Mouse (Mus musculus): Measurements from ENCODE around the gene Clns1a.

Clns1a gene

GRCm38 (mm10) chr7:97696506-97697254, at the start of gene Clns1a:
Clns1a (plus strand) TSS chr7:97696634.
- peak; percentile 97 for DNase-seq (ENCODE audit: low spot score)

GRCm38 (mm10) chr7:97647656-97648055, 48.8 kb upstream of the Clns1a start:
- DNase-seq (ENCODE audit: low spot score) = no peak

- DNase-seq (ENCODE audit: low spot score) = no peak
These were observed 45.7 kb upstream of the Clns1a start for GRCm38 (mm10) chr7:97650729-97651128.

- no peak for DNase-seq (ENCODE audit: low spot score)
These were observed 40.3 kb upstream of the Clns1a start for GRCm38 (mm10) chr7:97656144-97656543.

DNA sequence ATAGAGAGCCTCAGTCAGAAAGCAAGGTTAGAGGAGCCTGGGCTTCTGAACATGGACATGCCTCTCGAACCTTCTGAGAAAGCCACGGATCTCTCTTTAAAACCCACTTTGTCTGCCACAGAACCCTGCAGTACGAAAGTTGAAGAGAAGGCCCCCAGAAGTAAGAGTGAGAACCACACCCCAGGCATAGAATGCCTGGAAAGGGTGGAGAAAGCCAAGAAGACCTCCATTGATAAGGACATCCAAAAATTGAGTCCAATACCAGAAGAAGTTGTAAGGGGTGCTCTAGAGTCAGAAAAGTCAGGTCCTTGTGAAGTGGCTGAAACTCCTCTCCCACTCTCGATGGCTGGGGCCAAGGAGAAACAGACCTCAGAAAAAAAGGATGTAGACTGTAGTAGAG, 34.8 kb upstream of the Clns1a start:
- no peak for DNase-seq (ENCODE audit: low spot score)

DNA sequence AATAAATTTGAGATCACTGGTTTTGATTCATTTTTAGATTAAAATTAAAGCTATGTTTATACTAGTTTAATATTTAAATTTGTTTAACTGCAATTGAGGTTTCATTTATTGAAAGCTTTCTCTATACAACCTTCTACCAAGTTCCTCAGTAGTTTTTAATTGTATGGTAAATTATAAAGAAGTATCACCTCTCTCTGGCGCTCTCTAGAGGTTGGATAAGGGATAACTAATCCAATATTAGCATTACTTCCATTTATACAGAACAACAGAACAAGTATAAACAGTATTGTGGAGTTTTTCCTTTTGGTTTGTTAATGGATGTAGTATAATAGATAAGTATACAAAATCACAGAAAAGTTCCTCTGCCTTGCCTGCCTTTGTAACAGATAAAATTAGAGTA, 17.2 kb upstream of the Clns1a start:
- peak; percentile 72 for DNase-seq (ENCODE audit: low spot score)

DNA sequence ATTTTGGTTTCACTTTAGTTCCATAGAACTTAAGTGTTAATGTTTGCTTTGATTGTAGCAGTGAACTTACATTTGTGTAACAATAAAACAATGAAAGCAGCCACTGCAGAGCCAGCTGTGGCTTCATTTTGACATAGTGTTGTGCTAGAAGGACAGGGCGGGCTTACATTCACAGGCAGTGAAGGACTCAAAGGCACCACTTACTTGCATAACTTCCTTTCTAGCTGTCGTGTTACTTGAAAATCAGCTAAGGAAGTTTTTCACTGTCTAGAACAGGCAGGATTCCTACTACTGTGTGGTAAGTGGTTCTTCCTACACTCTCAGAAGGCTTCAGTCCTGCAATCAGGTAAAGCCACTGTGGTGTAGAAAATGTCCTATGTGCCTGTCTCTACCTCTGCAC, 8.6 kb upstream of the Clns1a start:
- DNase-seq (ENCODE audit: low spot score) = no peak

DNA sequence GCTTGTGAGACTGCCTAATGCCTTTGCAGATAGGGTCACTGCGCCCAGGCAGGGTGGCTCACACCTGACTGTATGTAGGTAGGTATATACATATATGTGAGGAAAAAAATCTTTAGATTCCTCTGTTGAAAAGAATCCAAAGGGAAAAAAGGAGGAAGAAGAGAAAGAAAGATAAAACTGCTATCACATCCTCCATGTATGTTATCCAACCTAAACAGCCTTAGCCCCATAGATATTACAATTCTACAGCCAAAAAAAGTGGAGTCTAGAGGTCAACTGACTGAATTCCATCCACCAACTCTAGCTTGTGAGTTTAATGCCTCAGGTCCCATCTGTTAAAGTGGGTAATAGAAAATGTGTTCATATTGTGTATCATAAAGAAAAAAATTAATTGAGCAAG, 993 bp upstream of the Clns1a start:
- no peak for DNase-seq (ENCODE audit: low spot score)

GRCm38 (mm10) chr7:97696133-97696505, 315 bp upstream of the Clns1a start:
- no peak for DNase-seq (ENCODE audit: low spot score)

- DNase-seq (ENCODE audit: low spot score) = no peak
These were observed 3.7 kb downstream of the Clns1a start for GRCm38 (mm10) chr7:97700173-97700572.

DNA sequence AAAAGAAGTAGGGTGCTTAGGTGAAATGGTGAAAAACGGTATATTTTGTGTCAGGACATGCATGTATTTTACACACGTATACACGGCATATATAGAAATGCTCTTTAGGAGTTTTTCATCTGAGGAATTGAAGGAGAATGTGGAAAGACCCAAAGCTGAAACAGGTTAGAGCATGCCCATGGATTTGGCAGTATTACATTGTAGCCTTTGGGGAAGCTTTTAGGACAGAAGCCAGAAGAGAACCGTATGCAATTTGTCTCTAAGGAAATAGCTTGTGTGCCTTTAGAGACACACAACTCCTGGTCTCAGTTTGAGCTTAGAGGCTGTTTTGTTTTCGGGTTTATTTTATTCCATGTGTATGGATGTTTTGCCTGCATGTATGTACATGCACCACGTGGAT, 4.7 kb downstream of the Clns1a start:
- no peak for DNase-seq (ENCODE audit: low spot score)

- DNase-seq (ENCODE audit: low spot score) = no peak
These were observed 10.7 kb downstream of the Clns1a start for GRCm38 (mm10) chr7:97707123-97707522.

- no peak for DNase-seq (ENCODE audit: low spot score)
These were observed 11.4 kb downstream of the Clns1a start for GRCm38 (mm10) chr7:97707809-97708208.

GRCm38 (mm10) chr7:97709204-97709603, 12.8 kb downstream of the Clns1a start:
- no peak for DNase-seq (ENCODE audit: low spot score)

- DNase-seq (ENCODE audit: low spot score) = no peak
These were observed 18.2 kb downstream of the Clns1a start for GRCm38 (mm10) chr7:97714651-97715050.

DNA sequence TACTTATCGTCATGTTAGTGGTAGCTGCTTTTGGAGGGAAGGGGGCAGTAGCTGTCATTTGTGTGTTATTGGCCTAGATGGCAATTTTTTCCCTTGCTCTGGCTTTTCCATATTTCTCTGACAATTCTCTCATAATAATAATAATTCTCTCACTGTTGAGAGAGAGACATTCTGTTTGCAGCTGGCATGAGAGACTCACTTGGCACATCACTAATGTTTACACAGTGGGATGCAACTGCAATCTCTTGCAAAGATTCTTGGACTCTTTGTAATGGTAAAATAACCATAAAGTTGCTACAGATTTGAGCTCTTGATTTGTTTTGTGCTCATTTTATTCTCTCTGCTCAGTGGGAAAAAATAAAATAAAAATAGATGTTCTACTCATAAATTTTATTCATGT, 20.9 kb downstream of the Clns1a start:
- no peak for DNase-seq (ENCODE audit: low spot score)

DNA sequence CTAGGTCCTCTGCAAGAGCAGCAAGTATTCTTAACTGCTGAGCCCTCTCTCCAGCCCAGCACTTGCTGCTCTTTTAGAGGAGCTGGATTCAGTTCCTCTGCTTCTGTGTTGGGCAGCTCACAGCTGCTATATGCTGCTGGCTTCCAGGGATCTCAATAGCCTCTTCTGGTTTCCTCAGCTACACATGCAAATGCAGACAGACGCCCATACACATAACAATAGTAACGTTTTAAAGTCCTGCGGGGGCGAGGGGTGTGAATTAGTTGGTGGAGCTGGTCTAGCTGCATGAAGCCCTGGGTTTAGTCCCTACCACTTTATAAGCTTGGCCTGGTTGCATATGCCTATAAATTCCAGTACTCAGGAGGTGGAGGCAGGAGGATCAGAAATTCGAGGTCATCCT, 22.6 kb downstream of the Clns1a start:
- DNase-seq (ENCODE audit: low spot score) = no peak

GRCm38 (mm10) chr7:97720109-97720508, 23.7 kb downstream of the Clns1a start:
- no peak for DNase-seq (ENCODE audit: low spot score)

DNA sequence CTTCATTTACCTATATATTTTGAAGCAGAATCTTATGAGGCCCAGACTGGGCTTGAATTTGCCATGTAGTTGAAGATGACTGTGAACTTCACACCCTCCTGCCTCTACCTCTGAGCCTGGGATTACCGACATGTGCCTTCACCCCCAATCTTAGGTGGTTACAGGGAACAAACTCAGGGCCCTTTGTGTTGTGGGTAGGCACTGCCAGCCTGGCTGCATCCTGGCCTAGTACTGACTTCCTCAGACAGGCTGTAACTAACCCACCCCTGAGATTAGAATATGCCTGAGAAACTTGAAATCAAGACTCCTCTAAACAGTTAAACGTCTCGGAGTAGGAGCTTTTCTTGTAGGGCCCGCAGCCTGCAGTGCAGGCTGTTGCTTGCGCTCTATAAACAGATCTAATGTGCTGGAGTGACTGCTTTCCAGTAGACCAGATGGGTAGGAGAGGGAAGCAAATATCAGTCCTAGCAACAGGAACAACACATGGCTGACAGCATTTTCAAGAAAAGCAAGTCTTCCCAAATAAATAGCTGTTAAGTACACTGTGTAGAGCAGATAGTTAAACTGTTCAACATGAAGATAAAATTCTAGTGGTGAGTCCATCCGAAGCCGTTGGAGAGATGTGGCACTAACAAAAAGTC, 26.0 kb downstream of the Clns1a start:
- no peak for DNase-seq (ENCODE audit: low spot score)

DNA sequence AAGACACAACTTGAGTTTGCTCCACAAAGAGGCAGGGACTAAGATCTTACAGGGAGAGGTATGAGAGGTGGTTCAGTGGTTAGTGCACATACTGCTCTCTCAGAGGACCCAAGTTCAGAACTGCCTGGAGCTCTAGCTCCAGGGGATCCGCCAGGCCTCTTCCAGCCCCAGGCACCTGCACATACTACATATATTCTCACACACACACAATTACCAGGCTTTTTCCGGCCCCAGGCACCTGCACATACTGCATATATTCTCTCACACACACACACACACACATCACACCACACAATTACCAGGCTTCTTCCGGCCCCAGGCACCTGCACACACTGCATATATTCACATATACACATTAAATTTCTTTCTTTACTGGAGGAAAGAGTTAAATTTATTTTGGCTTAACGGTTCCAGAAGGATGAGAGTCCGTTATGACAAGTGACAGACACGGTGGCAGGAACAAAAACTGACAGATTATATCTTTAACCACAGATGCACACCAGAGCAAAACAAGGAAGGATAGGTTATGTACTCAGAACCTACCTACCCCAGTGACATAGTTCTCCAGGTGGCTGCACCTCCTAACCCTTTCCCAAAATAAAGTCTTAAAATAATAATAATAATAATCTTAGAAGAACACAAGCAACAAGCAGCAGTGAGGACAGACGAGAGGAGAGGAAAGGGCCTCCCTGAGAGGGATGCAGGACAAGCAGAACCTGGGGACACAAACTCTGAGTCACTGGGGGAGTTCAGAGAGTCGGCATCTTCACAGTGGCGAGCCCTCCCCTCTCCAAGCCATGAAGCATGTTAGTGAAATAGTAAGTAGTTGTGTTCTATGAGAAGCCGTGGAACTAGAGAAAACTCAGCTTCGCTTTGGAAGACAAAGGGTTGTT, 27.5 kb downstream of the Clns1a start:
- no peak for DNase-seq (ENCODE audit: low spot score)

GRCm38 (mm10) chr7:97725401-97725800, 29.0 kb downstream of the Clns1a start:
- no peak for DNase-seq (ENCODE audit: low spot score)

DNA sequence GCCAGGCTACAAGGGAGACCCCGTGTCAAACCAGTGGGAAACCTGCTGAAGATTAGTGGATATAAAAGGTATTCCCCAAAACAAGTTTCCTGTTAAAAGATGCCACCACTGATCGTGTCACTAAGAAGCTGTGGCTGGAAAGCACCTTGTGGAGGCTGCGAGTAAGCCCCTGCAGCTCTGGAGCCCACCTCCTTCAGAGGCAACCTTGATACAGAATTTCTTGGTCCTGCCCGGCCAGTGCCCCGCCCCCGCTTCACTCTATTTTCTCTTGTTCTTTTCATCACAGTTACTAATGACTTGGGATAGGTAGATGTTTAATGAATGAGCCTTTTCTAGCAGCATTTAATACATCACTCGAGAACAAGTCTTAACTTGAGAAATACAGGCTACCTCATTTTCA, 29.6 kb downstream of the Clns1a start:
- no peak for DNase-seq (ENCODE audit: low spot score)

- DNase-seq (ENCODE audit: low spot score) = no peak
These were observed 30.3 kb downstream of the Clns1a start for GRCm38 (mm10) chr7:97726778-97727177.

Data from retina, embryonic 14.5 days (tissue).